Mouse (Mus musculus): ENCODE measurements around the gene Terf2.
"Not testable (repeated sequence)": the region's sequence is repeated elsewhere in the genome, so short reads cannot be mapped to it uniquely, and the experiment has no call there.

Gene Terf2

GRCm38 (mm10) chr8:107114150-107115007 lies 18.0 kb upstream of the Terf2 start:
- DNase-seq (ENCODE audit: low spot score), result peak; percentile 52

- DNase-seq (ENCODE audit: low spot score), result no peak
Observed at GRCm38 (mm10) chr8:107113209-107113608, 16.9 kb upstream of the Terf2 start.

- DNase-seq (ENCODE audit: low spot score), result peak; percentile 78
Observed at GRCm38 (mm10) chr8:107111340-107112105, 15.2 kb upstream of the Terf2 start.

- DNase-seq (ENCODE audit: low spot score), result peak; percentile 23
Observed at GRCm38 (mm10) chr8:107110629-107111330, 14.4 kb upstream of the Terf2 start.

- DNase-seq (ENCODE audit: low spot score), result peak; percentile 22
Observed at GRCm38 (mm10) chr8:107109816-107110435, 13.6 kb upstream of the Terf2 start.

- peak; percentile 82 for DNase-seq (ENCODE audit: low spot score)
Observed at GRCm38 (mm10) chr8:107108978-107109720, 12.8 kb upstream of the Terf2 start.

- DNase-seq (ENCODE audit: low spot score), result not testable (repeated sequence)
Observed at GRCm38 (mm10) chr8:107108089-107108488, 11.7 kb upstream of the Terf2 start.

- DNase-seq (ENCODE audit: low spot score), result peak; percentile 82
Observed at GRCm38 (mm10) chr8:107104547-107104946, 8.2 kb upstream of the Terf2 start.

- DNase-seq (ENCODE audit: low spot score), result no peak
Observed at GRCm38 (mm10) chr8:107100635-107101034, 4.3 kb upstream of the Terf2 start.

- no peak for DNase-seq (ENCODE audit: low spot score)
Observed at GRCm38 (mm10) chr8:107095717-107096365, 506 bp downstream of the Terf2 start.

GRCm38 (mm10) chr8:107090531-107090930 lies 5.8 kb downstream of the Terf2 start:
- DNase-seq (ENCODE audit: low spot score), result no peak

GRCm38 (mm10) chr8:107088526-107089063 lies 7.8 kb downstream of the Terf2 start:
- no peak for DNase-seq (ENCODE audit: low spot score)

GRCm38 (mm10) chr8:107086018-107086417 lies 10.3 kb downstream of the Terf2 start:
- no peak for DNase-seq (ENCODE audit: low spot score)

- no peak for DNase-seq (ENCODE audit: low spot score)
Observed at GRCm38 (mm10) chr8:107085358-107085757, 11.0 kb downstream of the Terf2 start.

GRCm38 (mm10) chr8:107076239-107076888 lies 20.0 kb downstream of the Terf2 start:
- peak; percentile 82 for DNase-seq (ENCODE audit: low spot score)

GRCm38 (mm10) chr8:107074128-107074527 lies 22.2 kb downstream of the Terf2 start:
- DNase-seq (ENCODE audit: low spot score), result no peak

GRCm38 (mm10) chr8:107073706-107074105 lies 22.6 kb downstream of the Terf2 start:
- no peak for DNase-seq (ENCODE audit: low spot score)

GRCm38 (mm10) chr8:107065511-107066496 lies 30.5 kb downstream of the Terf2 start, which contains the start of gene Tmed6:
TSS of gene Tmed6 (minus strand) at chr8:107065644.
- DNase-seq (ENCODE audit: low spot score), result no peak

- no peak for DNase-seq (ENCODE audit: low spot score)
Observed at GRCm38 (mm10) chr8:107062613-107063012, 33.7 kb downstream of the Terf2 start.
